In genomic region chr2:110068916-110069315, GRCm38 (mm10) we compare ENCODE assay signal across 27 mouse cellular contexts.
"Had no signal": no experiment of that assay in that cellular context is flagged by ENCODE, and none has a peak within 500 bp of the region (broad histone marks: within the 10 kb centered on the region; RNA-seq: fewer than 3 reads in every experiment).

No protein-coding gene starts in this region.

- H3K36me3 ChIP-seq: heart, embryonic 10.5 days; hindbrain, embryonic 10.5 days; hindbrain, embryonic 12.5 days; intestine, embryonic 15.5 days; limb, embryonic 10.5 days; limb, embryonic 12.5 days; liver, embryonic 13.5 days; liver, embryonic 15.5 days had no signal

- H3K4me3 ChIP-seq: gastrocnemius, adult 2 months; heart, embryonic 10.5 days; heart, embryonic 12.5 days; hindbrain, embryonic 10.5 days; hindbrain, embryonic 12.5 days; intestine, embryonic 15.5 days; layer of hippocampus, adult 2 months; left cerebral cortex, adult 2 months; limb, embryonic 10.5 days; limb, embryonic 12.5 days; liver, embryonic 13.5 days; liver, embryonic 15.5 days had no signal

- H3K9me3 ChIP-seq: heart, embryonic 10.5 days; intestine, embryonic 15.5 days; limb, embryonic 10.5 days; limb, embryonic 12.5 days; liver, embryonic 13.5 days; liver, embryonic 15.5 days had no signal

- H3K4me1 ChIP-seq: heart, embryonic 10.5 days; heart, embryonic 12.5 days; hindbrain, embryonic 10.5 days; hindbrain, embryonic 12.5 days; limb, embryonic 12.5 days; liver, embryonic 13.5 days; liver, embryonic 15.5 days had no signal

- H3K27ac ChIP-seq: gastrocnemius, adult 2 months; heart, embryonic 10.5 days; hindbrain, embryonic 10.5 days; hindbrain, embryonic 12.5 days; hindbrain, embryonic 14.5 days; intestine, embryonic 15.5 days; layer of hippocampus, adult 2 months; left cerebral cortex, adult 2 months; limb, embryonic 10.5 days; limb, embryonic 12.5 days; liver, embryonic 13.5 days; liver, embryonic 15.5 days had no signal

- DNase-seq: gastrocnemius, adult 2 months; gastrocnemius, postnatal 10 days; gastrocnemius, postnatal 25 days; heart, adult 18-20 months; heart, postnatal 10 days; heart, postnatal 4 days; kidney, adult 2 months; kidney, adult 9 months; kidney, postnatal 25 days; kidney, postnatal 4 days; liver; liver, embryonic 13.5 days had no signal

- H3K9ac ChIP-seq: heart, embryonic 12.5 days; hindbrain, embryonic 12.5 days; hindbrain, embryonic 14.5 days; intestine, embryonic 15.5 days; limb, embryonic 12.5 days; liver, embryonic 13.5 days; liver, embryonic 15.5 days had no signal

- ATAC-seq: hindbrain, embryonic 16.5 days; inflammation-experienced regulatory T-cells, adult 6 months; intestine, embryonic 15.5 days; intestine, postnatal 0 days had no signal

- H3K4me2 ChIP-seq: heart, embryonic 12.5 days; hindbrain, embryonic 12.5 days; hindbrain, embryonic 14.5 days; intestine, embryonic 15.5 days; limb, embryonic 12.5 days; liver, embryonic 11.5 days; liver, embryonic 13.5 days; liver, embryonic 15.5 days had no signal

- H3K27me3 ChIP-seq: heart, embryonic 12.5 days; hindbrain, embryonic 12.5 days; intestine, embryonic 15.5 days; limb, embryonic 12.5 days; liver, embryonic 13.5 days; liver, embryonic 15.5 days had no signal
